Mouse (Mus musculus) neural tube, embryonic 12.5 days (tissue): ENCODE measurements around the gene Maats1. TPM values are rescaled to one million over a fixed set of nuclear protein-coding genes. Genes with fewer than 3 reads are reported as not detected.

Experiments
- ATAC-seq: fragments of 200-750 bp; cut with Nextera tagmentation; 2 replicates; pipeline ENCODE4 v1.8.0; 2017; ENCODE audit warnings: low read depth, mild to moderate bottlenecking, moderate TSS enrichment, moderate library complexity; ENCODE audit not compliant: low FRiP score
- H3K27ac ChIP-seq: fragments of 300-500 bp; sonication (generic); 2 replicates; pipeline ENCODE4 v1.5.1; 2016
- H3K27me3 ChIP-seq: fragments of 300-500 bp; sonication (generic); replicated peaks from 2 replicates; pipeline ENCODE4 v1.6.1; 2016; ENCODE audit warnings: mild to moderate bottlenecking
- H3K36me3 ChIP-seq: fragments of 300-500 bp; sonication (generic); 2 replicates; pipeline ENCODE4 v1.6.1; 2016; ENCODE audit warnings: mild to moderate bottlenecking
- H3K4me1 ChIP-seq: fragments of 300-500 bp; sonication (generic); 2 replicates; pipeline ENCODE4 v1.6.1; 2016
- H3K4me2 ChIP-seq: fragments of 300-500 bp; sonication (generic); replicated peaks from 2 replicates; pipeline ENCODE4 v1.6.1; 2016; ENCODE audit warnings: mild to moderate bottlenecking
- H3K4me3 ChIP-seq: fragments of 300-500 bp; sonication (generic); 2 replicates; pipeline ENCODE4 v1.5.1; 2016
- H3K9ac ChIP-seq: fragments of 300-500 bp; sonication (generic); 2 replicates; pipeline ENCODE4 v1.6.1; 2016; ENCODE audit warnings: mild to moderate bottlenecking
- H3K9me3 ChIP-seq: fragments of 300-500 bp; sonication (generic); 2 replicates; pipeline ENCODE4 v1.6.1; 2016; ENCODE audit warnings: mild to moderate bottlenecking
- WGBS: fragments of 180-500 bp; shearing (Covaris S2); methylation state at CpG from one replicate; pipeline ENCODE4 v1.1.7; 2016; 5-methylcytosine and 5-hydroxymethylcytosine counted together
- polyA plus RNA-seq: library from polyadenylated mRNA; unstranded; fragments of >200 nt; fragmentation: Nextera tagmentation; extraction: Ambion mirVana; gene quantifications from 2 replicates; pipeline ENCODE4 v1.2.1, GENCODE M21; 2016

Maats1 gene
- polyA plus RNA-seq, 1 experiment from 2014 or later = 0.25 TPM

GRCm38 (mm10) chr16:38377546-38377945 is 35.6 kb upstream of the Maats1 start:
- Histone ChIP-seq H3K4me3 (no peak overlapping the region), H3K9me3 (no peaks in the 10 kb centered on the region), H3K27ac (no peak overlapping the region), H3K4me1 (peaks cover 6% of the 10 kb centered on the region; the same call in 1 of the 2 replicates), H3K36me3 (no peaks in the 10 kb centered on the region), H3K27me3 (no peaks in the 10 kb centered on the region), H3K9ac (no peak overlapping the region), H3K4me2 (no peak overlapping the region)
- WGBS = 81% methylated on average over 6 of the region's 6 CpGs
- no peak for ATAC-seq

- H3K4me3 ChIP-seq = 0 out of 2 replicates have a peak overlapping the region, but pooled peaks have one; percentile 15
- H3K27ac ChIP-seq = no peak overlapping the region
- peak overlapping the region; percentile 47; the same call in 1 of the 2 replicates for H3K9ac ChIP-seq
- ATAC-seq = peak; percentile 39
- H3K36me3 ChIP-seq = no peaks in the 10 kb centered on the region
- WGBS = 69% methylated on average over 8 of the region's 8 CpGs
- no peaks in the 10 kb centered on the region for H3K9me3 ChIP-seq
- H3K27me3 ChIP-seq = no peaks in the 10 kb centered on the region
- peaks cover 6% of the 10 kb centered on the region; the same call in 1 of the 2 replicates for H3K4me1 ChIP-seq
- H3K4me2 ChIP-seq = peak overlapping the region; percentile 53
These were observed 34.9 kb upstream of the Maats1 start for GRCm38 (mm10) chr16:38376841-38377249.

DNA sequence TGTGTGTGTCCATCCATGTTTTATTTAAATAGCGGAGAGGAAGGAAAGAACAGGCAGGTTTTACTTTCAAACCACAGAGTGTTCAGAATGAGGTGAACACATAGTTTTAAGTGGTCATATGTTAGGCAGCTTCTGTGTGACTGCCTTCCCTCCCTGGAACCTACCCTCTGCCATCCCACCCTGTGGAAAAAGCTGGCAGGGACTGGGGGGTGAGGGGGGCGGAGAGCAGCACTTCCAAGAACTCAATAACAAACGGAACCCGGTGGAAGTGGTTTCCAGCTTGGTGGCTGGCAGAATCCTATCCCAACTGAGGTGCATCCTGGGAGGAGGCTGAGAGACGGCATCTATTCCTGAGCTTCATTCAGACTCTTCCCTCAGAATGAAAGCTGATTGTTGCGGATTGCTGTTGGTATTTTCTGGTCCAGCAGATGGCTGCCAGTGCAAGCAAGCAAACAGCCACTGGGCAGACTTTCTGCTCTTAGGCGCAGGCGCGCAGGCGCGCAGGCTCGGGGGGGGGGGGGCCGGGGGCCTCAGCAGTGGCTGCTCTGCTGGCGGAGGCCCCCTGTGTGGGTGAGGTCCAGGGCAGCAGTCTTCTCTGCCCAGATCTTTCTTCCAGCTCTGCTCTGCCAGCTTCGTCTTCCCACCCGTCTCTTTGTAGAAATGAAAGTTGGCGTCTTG is 34.4 kb upstream of the Maats1 start:
- Histone ChIP-seq H3K4me3 (peak overlapping the region; percentile 15; the same call in 1 of the 2 replicates), H3K9ac (peak overlapping the region; percentile 47; the same call in 1 of the 2 replicates)

GRCm38 (mm10) chr16:38375182-38375581 is 33.2 kb upstream of the Maats1 start:
- no peak for ATAC-seq
- H3K9me3 ChIP-seq = no peaks in the 10 kb centered on the region
- no peaks in the 10 kb centered on the region for H3K36me3 ChIP-seq
- no peak overlapping the region for H3K4me2 ChIP-seq
- no peak overlapping the region for H3K27ac ChIP-seq
- H3K4me3 ChIP-seq = no peak overlapping the region
- peaks cover 6% of the 10 kb centered on the region; the same call in 1 of the 2 replicates for H3K4me1 ChIP-seq
- no peak overlapping the region for H3K9ac ChIP-seq
- WGBS = 88% methylated on average over 7 of the region's 7 CpGs
- no peaks in the 10 kb centered on the region for H3K27me3 ChIP-seq

More for the DNA sequence above, 34.4 kb upstream of the Maats1 start:
- WGBS = 40% methylated on average over 17 of the region's 17 CpGs
- H3K4me2 ChIP-seq = peak overlapping the region; percentile 53
- H3K27me3 ChIP-seq = no peaks in the 10 kb centered on the region
- no peaks in the 10 kb centered on the region for H3K9me3 ChIP-seq
- peak; percentile 83 for ATAC-seq
- peaks cover 6% of the 10 kb centered on the region; the same call in 1 of the 2 replicates for H3K4me1 ChIP-seq
- no peak overlapping the region for H3K27ac ChIP-seq
- no peaks in the 10 kb centered on the region for H3K36me3 ChIP-seq

DNA sequence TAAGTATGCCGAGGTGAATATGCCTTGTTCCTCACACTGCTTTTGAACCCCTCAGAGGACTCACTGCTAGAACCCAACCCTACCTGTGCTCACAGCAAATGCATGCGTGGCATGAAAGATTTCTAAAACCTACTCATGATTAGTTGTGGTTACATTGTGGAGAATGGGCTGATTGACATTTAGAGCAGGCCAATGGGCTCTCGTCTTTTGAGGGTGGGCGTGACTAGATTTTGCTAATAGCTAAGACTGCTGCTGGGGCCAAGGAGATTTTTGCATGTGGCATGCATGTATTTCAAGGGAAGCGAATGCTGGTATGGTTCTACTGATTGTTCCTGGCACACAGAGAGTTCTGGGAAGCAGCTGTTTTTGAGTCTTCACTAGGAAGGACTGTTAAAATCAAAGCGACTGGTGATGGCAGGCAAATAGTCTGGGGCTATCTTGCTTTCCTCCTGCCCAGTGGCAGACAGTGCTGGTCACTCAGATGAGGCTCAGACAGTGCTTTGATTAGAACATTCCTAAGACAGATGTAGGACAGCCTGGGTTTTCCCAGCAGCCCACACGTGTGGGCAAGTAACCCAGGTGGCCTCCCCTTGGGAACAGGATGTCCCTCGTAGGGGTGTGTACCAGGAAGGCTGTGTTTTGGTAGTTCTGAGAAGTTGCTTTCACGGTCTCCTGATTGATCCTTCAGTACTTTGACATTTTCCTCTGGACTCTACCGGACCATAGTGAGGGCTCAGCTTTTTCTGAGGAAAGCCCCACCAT is 32.6 kb upstream of the Maats1 start:
- Histone ChIP-seq H3K4me1 (peaks cover 6% of the 10 kb centered on the region; the same call in 1 of the 2 replicates), H3K4me3 (no peak overlapping the region), H3K4me2 (0 out of 2 replicates have a peak overlapping the region, but pooled peaks have one; percentile 9), H3K27me3 (no peaks in the 10 kb centered on the region), H3K9me3 (no peaks in the 10 kb centered on the region), H3K9ac (no peak overlapping the region), H3K27ac (no peak overlapping the region), H3K36me3 (no peaks in the 10 kb centered on the region)
- no peak for ATAC-seq
- 84% methylated on average over 10 of the region's 10 CpGs for WGBS

DNA sequence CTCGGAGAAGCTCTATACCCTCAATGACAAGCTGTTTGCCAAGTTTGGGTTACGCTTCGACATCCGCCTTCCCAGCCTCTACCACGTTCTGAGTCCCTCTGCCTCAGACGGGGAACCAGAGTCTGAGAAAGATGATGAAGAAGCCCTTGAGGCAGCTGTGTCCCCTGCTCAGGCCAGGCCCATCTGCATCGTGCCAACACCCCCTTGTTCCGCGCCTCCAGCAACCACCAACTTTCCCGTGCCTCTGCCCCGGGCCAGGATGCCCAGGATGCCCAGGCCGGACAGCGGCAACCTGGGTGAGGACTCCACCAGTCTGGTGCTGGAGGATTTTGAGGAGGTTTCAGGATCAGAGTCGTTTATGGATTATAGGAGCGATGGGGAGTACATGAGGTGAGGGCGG is 32.0 kb upstream of the Maats1 start:
- H3K9me3 ChIP-seq = no peaks in the 10 kb centered on the region
- no peak overlapping the region for H3K9ac ChIP-seq
- 89% methylated on average over 16 of the region's 16 CpGs for WGBS
- no peak for ATAC-seq
- no peaks in the 10 kb centered on the region for H3K27me3 ChIP-seq
- H3K27ac ChIP-seq = no peak overlapping the region
- H3K36me3 ChIP-seq = no peaks in the 10 kb centered on the region
- H3K4me3 ChIP-seq = no peak overlapping the region
- H3K4me1 ChIP-seq = peaks cover 6% of the 10 kb centered on the region; the same call in 1 of the 2 replicates
- 0 out of 2 replicates have a peak overlapping the region, but pooled peaks have one; percentile 9 for H3K4me2 ChIP-seq

DNA sequence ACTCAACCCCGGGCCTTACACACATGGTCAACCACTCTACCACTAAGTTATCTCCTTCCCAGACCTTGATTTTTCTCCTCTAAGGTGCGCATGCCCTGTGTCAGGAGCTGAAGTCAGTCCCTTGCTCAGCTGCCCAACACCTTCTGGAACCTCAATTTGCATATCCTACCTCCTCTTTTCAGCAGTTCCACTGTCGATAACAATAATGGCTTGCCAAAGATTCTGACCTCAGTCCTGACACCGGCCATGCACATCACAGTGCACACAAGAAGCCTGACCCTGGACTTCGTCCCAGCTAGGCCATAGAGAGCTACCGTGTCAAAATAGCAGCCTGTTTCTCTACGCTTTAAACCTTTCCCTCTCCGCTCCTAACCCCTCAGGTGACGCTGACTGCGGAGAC is 31.5 kb upstream of the Maats1 start:
- H3K4me2 ChIP-seq = no peak overlapping the region
- peaks cover 6% of the 10 kb centered on the region; the same call in 1 of the 2 replicates for H3K4me1 ChIP-seq
- H3K9me3 ChIP-seq = no peaks in the 10 kb centered on the region
- H3K27me3 ChIP-seq = no peaks in the 10 kb centered on the region
- no peak overlapping the region for H3K9ac ChIP-seq
- ATAC-seq = no peak
- 86% methylated on average over 10 of the region's 10 CpGs for WGBS
- H3K27ac ChIP-seq = no peak overlapping the region
- no peak overlapping the region for H3K4me3 ChIP-seq
- H3K36me3 ChIP-seq = no peaks in the 10 kb centered on the region

DNA sequence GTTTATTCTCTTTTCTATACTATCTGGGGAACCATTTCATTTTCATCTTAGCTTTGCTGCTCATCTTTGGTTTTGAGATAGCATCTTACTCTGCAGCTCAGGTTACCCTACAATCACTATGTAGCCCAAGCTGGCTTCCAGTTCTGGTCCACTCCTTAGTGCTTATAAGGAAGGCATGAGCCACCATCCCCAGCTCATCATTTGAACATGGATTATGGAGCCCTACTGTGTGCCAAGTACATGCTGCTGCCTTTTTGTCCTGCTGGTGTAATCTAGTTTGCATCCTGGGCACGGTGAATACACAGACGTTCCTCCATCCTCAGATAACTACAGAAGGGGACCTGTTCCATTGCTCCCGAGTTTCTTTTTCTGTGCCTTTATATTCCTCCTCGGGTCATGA is 30.9 kb upstream of the Maats1 start:
- no peak for ATAC-seq
- Histone ChIP-seq H3K4me3 (no peak overlapping the region), H3K27ac (no peak overlapping the region), H3K9me3 (no peaks in the 10 kb centered on the region), H3K27me3 (no peaks in the 10 kb centered on the region), H3K9ac (no peak overlapping the region), H3K4me2 (no peak overlapping the region), H3K4me1 (peaks cover 6% of the 10 kb centered on the region; the same call in 1 of the 2 replicates), H3K36me3 (no peaks in the 10 kb centered on the region)
- WGBS = 86% methylated on average over 4 of the region's 4 CpGs

DNA sequence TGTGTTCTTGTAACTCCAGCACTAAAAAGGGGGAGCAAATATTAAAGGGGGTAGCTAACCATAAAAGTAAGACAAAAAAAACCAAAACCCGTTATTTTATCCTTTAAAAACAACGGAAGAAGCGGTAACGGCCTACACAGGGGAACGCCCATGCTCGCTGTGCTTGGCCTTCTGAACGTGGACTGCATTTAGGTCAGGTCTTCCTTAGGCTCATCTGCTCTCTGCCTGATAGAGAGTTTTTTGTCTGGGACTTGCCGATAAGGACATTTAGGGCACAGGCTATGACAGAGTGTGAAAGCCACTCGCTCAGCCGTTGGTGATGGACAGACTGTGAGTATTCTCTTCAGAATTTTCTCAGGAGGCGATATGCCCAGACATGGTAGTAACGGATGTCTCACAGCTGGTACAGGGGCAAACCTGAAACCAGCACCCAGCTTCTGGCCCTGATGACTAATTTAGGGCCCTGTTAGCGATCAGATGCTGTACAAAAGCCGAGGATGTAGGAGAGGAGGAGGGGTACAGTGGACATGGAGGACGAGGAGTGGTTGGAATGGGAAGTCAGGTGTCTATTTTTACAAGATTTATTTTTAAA is 29.9 kb upstream of the Maats1 start:
- Histone ChIP-seq H3K9ac (no peak overlapping the region), H3K36me3 (no peaks in the 10 kb centered on the region), H3K9me3 (no peaks in the 10 kb centered on the region), H3K27me3 (no peaks in the 10 kb centered on the region), H3K4me2 (no peak overlapping the region), H3K4me3 (no peak overlapping the region), H3K4me1 (peaks cover 6% of the 10 kb centered on the region; the same call in 1 of the 2 replicates), H3K27ac (no peak overlapping the region)
- ATAC-seq = no peak
- WGBS = 88% methylated on average over 15 of the region's 15 CpGs

GRCm38 (mm10) chr16:38370633-38371374 is 28.9 kb upstream of the Maats1 start:
- H3K4me3 ChIP-seq = no peak overlapping the region
- H3K27me3 ChIP-seq = no peaks in the 10 kb centered on the region
- no peak for ATAC-seq
- no peak overlapping the region for H3K9ac ChIP-seq
- 85% methylated on average over 8 of the region's 8 CpGs for WGBS
- H3K4me1 ChIP-seq = no peaks in the 10 kb centered on the region
- H3K9me3 ChIP-seq = no peaks in the 10 kb centered on the region
- H3K27ac ChIP-seq = no peak overlapping the region
- H3K36me3 ChIP-seq = no peaks in the 10 kb centered on the region
- H3K4me2 ChIP-seq = no peak overlapping the region

- no peaks in the 10 kb centered on the region for H3K4me1 ChIP-seq
- no peak overlapping the region for H3K4me2 ChIP-seq
- no peaks in the 10 kb centered on the region for H3K27me3 ChIP-seq
- no peak for ATAC-seq
- H3K27ac ChIP-seq = no peak overlapping the region
- H3K4me3 ChIP-seq = no peak overlapping the region
- no peaks in the 10 kb centered on the region for H3K9me3 ChIP-seq
- H3K9ac ChIP-seq = no peak overlapping the region
- 86% methylated on average over 4 of the region's 4 CpGs for WGBS
- H3K36me3 ChIP-seq = no peaks in the 10 kb centered on the region
These were observed 28.1 kb upstream of the Maats1 start for GRCm38 (mm10) chr16:38369992-38370484.
